Mouse (Mus musculus) CH12.LX (cell line): ENCODE results near the gene Glyatl3.

Experiments used
- BHLHE40 ChIP-seq: IDR thresholded peaks from 2 replicates; pipeline ENCODE4 v1.6.1; 2011; ENCODE audit warnings: mild to moderate bottlenecking, low read depth, low read length, improper control_type of control experiment
- MAX ChIP-seq: IDR thresholded peaks from 2 replicates; pipeline ENCODE4 v1.6.1; 2011; ENCODE audit warnings: low read length, improper control_type of control experiment

GRCm38 (mm10) chr17:40885155-40885554 is 29.0 kb downstream of the Glyatl3 start:
- TF ChIP-seq BHLHE40 = no peak
- no peak for TF ChIP-seq MAX
